Mouse (Mus musculus) thymus, adult 2 months (tissue): Measurements from ENCODE around the gene Lrrc72.

Source experiments
- CTCF ChIP-seq: fragments of 200-500 bp; IDR thresholded peaks from 2 replicates; pipeline ENCODE4 v1.5.1; 2012; ENCODE audit warnings: mild to moderate bottlenecking, control low read depth, low read length, moderate library complexity, borderline replicate concordance; ENCODE audit not compliant: control insufficient read depth, poor library complexity, insufficient read depth; ENCODE audit errors: extremely low read depth
- POLR2A ChIP-seq: fragments of 200-500 bp; IDR thresholded peaks from 2 replicates; pipeline ENCODE4 v1.6.1; 2012; ENCODE audit warnings: mild to moderate bottlenecking, low read length, control low read depth, moderate library complexity; ENCODE audit not compliant: control insufficient read depth, poor library complexity, insufficient read depth; ENCODE audit errors: extremely low read depth

GRCm38 (mm10) chr12:36164126-36164791 is 88.9 kb downstream of the Lrrc72 start:
- TF ChIP-seq POLR2A (no peak), CTCF (no peak)
